Mouse (Mus musculus) liver, embryonic 12.5 days (tissue): ENCODE measurements around the gene Hcar1. TPM values are rescaled to one million over a fixed set of nuclear protein-coding genes. Genes with fewer than 3 reads are reported as not detected.

Experiments used
- ATAC-seq: fragments of 200-750 bp; cut with Nextera tagmentation; 2 replicates; pipeline ENCODE4 v1.8.0; 2017; ENCODE audit warnings: moderate number of reproducible peaks, mild to moderate bottlenecking, moderate library complexity
- H3K27ac ChIP-seq: fragments of 300-500 bp; sonication (generic); 2 replicates; pipeline ENCODE4 v1.5.1; 2016; ENCODE audit warnings: mild to moderate bottlenecking
- H3K27me3 ChIP-seq: fragments of 300-500 bp; sonication (generic); replicated peaks from 2 replicates; pipeline ENCODE4 v1.6.1; 2016; ENCODE audit warnings: mild to moderate bottlenecking, moderate library complexity
- H3K36me3 ChIP-seq: fragments of 300-500 bp; sonication (generic); 2 replicates; pipeline ENCODE4 v1.6.1; 2016; ENCODE audit warnings: mild to moderate bottlenecking, moderate library complexity
- H3K4me1 ChIP-seq: fragments of 300-500 bp; sonication (generic); 2 replicates; pipeline ENCODE4 v1.6.1; 2016
- H3K4me2 ChIP-seq: fragments of 300-500 bp; sonication (generic); 2 replicates; pipeline ENCODE4 v1.6.1; 2016; ENCODE audit warnings: mild to moderate bottlenecking, moderate library complexity
- H3K4me3 ChIP-seq: fragments of 300-500 bp; sonication (generic); 2 replicates; pipeline ENCODE4 v1.5.1; 2016; ENCODE audit warnings: mild to moderate bottlenecking, moderate library complexity
- H3K9ac ChIP-seq: fragments of 300-500 bp; sonication (generic); 2 replicates; pipeline ENCODE4 v1.6.1; 2016; ENCODE audit warnings: mild to moderate bottlenecking, moderate library complexity
- H3K9me3 ChIP-seq: fragments of 300-500 bp; sonication (generic); replicated peaks from 2 replicates; pipeline ENCODE4 v1.6.1; 2016; ENCODE audit warnings: mild to moderate bottlenecking, moderate library complexity
- WGBS: fragments of 180-500 bp; shearing (Covaris S2); methylation state at CpG from one replicate; pipeline ENCODE4 v1.1.7; 2016; ENCODE audit not compliant: insufficient replicate concordance; 5-methylcytosine and 5-hydroxymethylcytosine counted together
- polyA plus RNA-seq: library from polyadenylated mRNA; unstranded; fragments of >200 nt; fragmentation: Nextera tagmentation; extraction: Ambion mirVana; gene quantifications from 2 replicates; pipeline ENCODE4 v1.2.1, GENCODE M21; 2016

Hcar1 gene
- 0.20 and 0.27 TPM in 2 replicates for polyA plus RNA-seq

- ATAC-seq = peak; percentile 10; the same call in 1 of the 2 replicates
- H3K9ac ChIP-seq = no peak within 1 kb of the TSS
- no peak within 1 kb of the TSS; the same call in 1 of the 2 replicates for H3K4me2 ChIP-seq
- no peaks in the 10 kb centered on the region for H3K9me3 ChIP-seq
- H3K27ac ChIP-seq = no peak within 1 kb of the TSS
- peaks cover 7% of the 10 kb centered on the region; the same call in 1 of the 2 replicates for H3K4me1 ChIP-seq
- peaks cover 7% of the 10 kb centered on the region; the same call in 1 of the 2 replicates for H3K27me3 ChIP-seq
- H3K4me3 ChIP-seq = no peak within 1 kb of the TSS
- 57% methylated on average over 12 of the region's 12 CpGs for WGBS
- H3K36me3 ChIP-seq = no peaks in the 10 kb centered on the region
Measured at GRCm38 (mm10) chr5:123879928-123880327, at the start of gene Hcar1. Gene Hcar1 (minus strand): TSS chr5:123880020.

GRCm38 (mm10) chr5:123927118-123927517 is 47.3 kb upstream of the Hcar1 start, which contains the start of gene Gm43518:
Gene Gm43518 (plus strand): TSS chr5:123927418.
- no peaks in the 10 kb centered on the region for H3K9me3 ChIP-seq

GRCm38 (mm10) chr5:123922112-123922511 is 42.3 kb upstream of the Hcar1 start:
- 75% methylated on average over 6 of the region's 6 CpGs for WGBS
- no peak for ATAC-seq
- Histone ChIP-seq H3K27me3 (no peaks in the 10 kb centered on the region), H3K4me2 (no peak overlapping the region), H3K36me3 (peaks cover 98% of the 10 kb centered on the region), H3K4me3 (no peak overlapping the region), H3K27ac (no peak overlapping the region), H3K4me1 (no peaks in the 10 kb centered on the region), H3K9me3 (no peaks in the 10 kb centered on the region), H3K9ac (no peak overlapping the region)

More at GRCm38 (mm10) chr5:123927118-123927517, 47.3 kb upstream of the Hcar1 start, which contains the start of gene Gm43518:
- no peak within 1 kb of the TSS for H3K9ac ChIP-seq
- WGBS = 85% methylated on average over 9 of the region's 9 CpGs
- peaks cover 13% of the 10 kb centered on the region for H3K4me1 ChIP-seq
- H3K27me3 ChIP-seq = no peaks in the 10 kb centered on the region
- no peak for ATAC-seq
- no peak within 1 kb of the TSS for H3K27ac ChIP-seq
- peaks cover 78% of the 10 kb centered on the region for H3K36me3 ChIP-seq
- H3K4me2 ChIP-seq = no peak within 1 kb of the TSS
- H3K4me3 ChIP-seq = no peak within 1 kb of the TSS

- Histone ChIP-seq H3K4me1 (0 out of 2 replicates have a peak, but pooled peaks cover 14% of the 10 kb centered on the region), H3K27ac (no peak overlapping the region), H3K4me3 (no peak overlapping the region), H3K36me3 (peaks cover 95% of the 10 kb centered on the region), H3K9me3 (no peaks in the 10 kb centered on the region), H3K4me2 (no peak overlapping the region), H3K9ac (no peak overlapping the region), H3K27me3 (no peaks in the 10 kb centered on the region)
- ATAC-seq = no peak
- WGBS = 71% methylated on average over 3 of the region's 3 CpGs
Measured at GRCm38 (mm10) chr5:123914852-123915251, 35.0 kb upstream of the Hcar1 start.

- Histone ChIP-seq H3K36me3 (peaks cover 44% of the 10 kb centered on the region), H3K27ac (peak overlapping the region; percentile 85), H3K4me3 (peak overlapping the region; percentile 93), H3K4me1 (peaks cover 39% of the 10 kb centered on the region), H3K9ac (peak overlapping the region; percentile 97), H3K9me3 (no peaks in the 10 kb centered on the region), H3K4me2 (peak overlapping the region; percentile 89), H3K27me3 (no peaks in the 10 kb centered on the region)
- ATAC-seq = no peak
- WGBS = 3% methylated on average over 10 of the region's 10 CpGs
Measured at GRCm38 (mm10) chr5:123907631-123907977, 27.8 kb upstream of the Hcar1 start.

GRCm38 (mm10) chr5:123906976-123907630 is 27.3 kb upstream of the Hcar1 start, which contains the start of gene Denr:
Gene Denr (plus strand): TSS chr5:123907175.
- H3K27ac ChIP-seq = peak within 1 kb of the TSS; percentile 85
- ATAC-seq = peak; percentile 92
- peaks cover 39% of the 10 kb centered on the region for H3K36me3 ChIP-seq
- H3K4me1 ChIP-seq = peaks cover 39% of the 10 kb centered on the region
- no peaks in the 10 kb centered on the region for H3K27me3 ChIP-seq
- WGBS = under 1% methylated on average over 61 of the region's 61 CpGs
- no peaks in the 10 kb centered on the region for H3K9me3 ChIP-seq
- H3K4me3 ChIP-seq = peak within 1 kb of the TSS; percentile 93
- peak within 1 kb of the TSS; percentile 97 for H3K9ac ChIP-seq
- peak within 1 kb of the TSS; percentile 89 for H3K4me2 ChIP-seq

GRCm38 (mm10) chr5:123906146-123906975 is 26.5 kb upstream of the Hcar1 start:
- H3K27ac ChIP-seq = no peak overlapping the region
- H3K4me3 ChIP-seq = peak overlapping the region; percentile 93
- H3K9ac ChIP-seq = peak overlapping the region; percentile 15; the same call in 1 of the 2 replicates
- H3K4me2 ChIP-seq = peak overlapping the region; percentile 89
- H3K36me3 ChIP-seq = peaks cover 32% of the 10 kb centered on the region
- WGBS = 62% methylated on average over 17 of the region's 17 CpGs
- 0 out of 2 replicates have a peak, but pooled peaks cover under 1% of the 10 kb centered on the region for H3K27me3 ChIP-seq
- peaks cover 39% of the 10 kb centered on the region for H3K4me1 ChIP-seq
- ATAC-seq = no peak
- H3K9me3 ChIP-seq = no peaks in the 10 kb centered on the region

GRCm38 (mm10) chr5:123904059-123904672 is 24.3 kb upstream of the Hcar1 start:
- no peak overlapping the region for H3K4me2 ChIP-seq
- no peak overlapping the region for H3K4me3 ChIP-seq
- H3K4me1 ChIP-seq = peaks cover 25% of the 10 kb centered on the region
- ATAC-seq = no peak
- peaks cover 11% of the 10 kb centered on the region for H3K36me3 ChIP-seq
- no peak overlapping the region for H3K9ac ChIP-seq
- H3K9me3 ChIP-seq = no peaks in the 10 kb centered on the region
- WGBS = 61% methylated on average over 11 of the region's 11 CpGs
- no peak overlapping the region for H3K27ac ChIP-seq
- 0 out of 2 replicates have a peak, but pooled peaks cover 3% of the 10 kb centered on the region for H3K27me3 ChIP-seq

GRCm38 (mm10) chr5:123897352-123897751 is 17.5 kb upstream of the Hcar1 start:
- no peak overlapping the region for H3K9ac ChIP-seq
- no peaks in the 10 kb centered on the region for H3K36me3 ChIP-seq
- H3K4me1 ChIP-seq = 0 out of 2 replicates have a peak, but pooled peaks cover 2% of the 10 kb centered on the region
- no peak overlapping the region for H3K27ac ChIP-seq
- no peaks in the 10 kb centered on the region for H3K9me3 ChIP-seq
- ATAC-seq = no peak
- H3K4me3 ChIP-seq = no peak overlapping the region
- H3K27me3 ChIP-seq = 0 out of 2 replicates have a peak, but pooled peaks cover 3% of the 10 kb centered on the region
- 42% methylated on average over 13 of the region's 13 CpGs for WGBS
- no peak overlapping the region for H3K4me2 ChIP-seq

GRCm38 (mm10) chr5:123896395-123896794 is 16.6 kb upstream of the Hcar1 start:
- no peaks in the 10 kb centered on the region for H3K36me3 ChIP-seq
- no peak overlapping the region for H3K4me3 ChIP-seq
- H3K4me2 ChIP-seq = no peak overlapping the region
- H3K9ac ChIP-seq = no peak overlapping the region
- H3K27me3 ChIP-seq = 0 out of 2 replicates have a peak, but pooled peaks cover 3% of the 10 kb centered on the region
- no peak overlapping the region for H3K27ac ChIP-seq
- no peak for ATAC-seq
- peaks cover 9% of the 10 kb centered on the region for H3K4me1 ChIP-seq
- 68% methylated on average over 11 of the region's 11 CpGs for whole genome bisulfite sequencing
- no peaks in the 10 kb centered on the region for H3K9me3 ChIP-seq

GRCm38 (mm10) chr5:123893520-123893919 is 13.7 kb upstream of the Hcar1 start:
- ATAC-seq = no peak
- H3K36me3 ChIP-seq = no peaks in the 10 kb centered on the region
- WGBS = 61% methylated on average over 5 of the region's 5 CpGs
- no peak overlapping the region for H3K9ac ChIP-seq
- no peak overlapping the region for H3K27ac ChIP-seq
- no peaks in the 10 kb centered on the region for H3K27me3 ChIP-seq
- H3K9me3 ChIP-seq = no peaks in the 10 kb centered on the region
- no peak overlapping the region for H3K4me2 ChIP-seq
- H3K4me3 ChIP-seq = no peak overlapping the region
- H3K4me1 ChIP-seq = peaks cover 13% of the 10 kb centered on the region
